Mouse (Mus musculus) heart, embryonic 11.5 days (tissue): ENCODE results near the gene Lsm10. TPM values are rescaled to one million over a fixed set of nuclear protein-coding genes. Genes with fewer than 3 reads are reported as not detected.

Source experiments
- ATAC-seq: fragments of 200-750 bp; cut with Nextera tagmentation; replicated peaks from 2 replicates; pipeline ENCODE4 v1.8.0; 2017; ENCODE audit warnings: moderate library complexity; ENCODE audit not compliant: insufficient number of reproducible peaks, low FRiP score, low TSS enrichment
- H3K27ac ChIP-seq: fragments of 300-500 bp; sonication (generic); 2 replicates; pipeline ENCODE4 v1.5.1; 2014; ENCODE audit warnings: mild to moderate bottlenecking, low read depth, low read length
- H3K27me3 ChIP-seq: fragments of 300-500 bp; sonication (generic); 2 replicates; pipeline ENCODE4 v1.6.1; 2014; ENCODE audit warnings: mild to moderate bottlenecking, low read length, mixed read lengths; ENCODE audit not compliant: control insufficient read depth, insufficient read depth
- H3K36me3 ChIP-seq: fragments of 300-500 bp; sonication (generic); 2 replicates; pipeline ENCODE4 v1.6.1; 2014; ENCODE audit warnings: mild to moderate bottlenecking, low read length, moderate library complexity, mixed read lengths; ENCODE audit not compliant: control insufficient read depth, insufficient read depth
- H3K4me1 ChIP-seq: fragments of 300-500 bp; sonication (generic); 2 replicates; pipeline ENCODE4 v1.6.1; 2014; ENCODE audit warnings: low read length; ENCODE audit not compliant: control insufficient read depth, insufficient read depth
- H3K4me2 ChIP-seq: fragments of 300-500 bp; sonication (generic); 2 replicates; pipeline ENCODE4 v1.6.1; 2014; ENCODE audit warnings: mild to moderate bottlenecking, moderate library complexity
- H3K4me3 ChIP-seq: fragments of 300-500 bp; sonication (generic); 2 replicates; pipeline ENCODE4 v1.5.1; 2014; ENCODE audit warnings: low read depth, low read length
- H3K9ac ChIP-seq: fragments of 300-500 bp; sonication (generic); 2 replicates; pipeline ENCODE4 v1.6.1; 2014; ENCODE audit warnings: mild to moderate bottlenecking, low read depth, low read length, moderate library complexity
- H3K9me3 ChIP-seq: fragments of 300-500 bp; sonication (generic); replicated peaks from 2 replicates; pipeline ENCODE4 v1.6.1; 2016; ENCODE audit warnings: low read length; ENCODE audit not compliant: control insufficient read depth
- WGBS: fragments of 180-500 bp; shearing (Covaris S2); extraction: QIAGEN DNeasy Blood & Tissue Kit; methylation state at CpG from one replicate; pipeline ENCODE4 v1.1.7; 2014; ENCODE audit not compliant: insufficient replicate concordance; 5-methylcytosine and 5-hydroxymethylcytosine counted together
- polyA plus RNA-seq: library from polyadenylated mRNA; unstranded; fragments of >200 nt; fragmentation: Nextera tagmentation; extraction: Ambion mirVana; gene quantifications from 2 replicates; pipeline ENCODE4 v1.2.1, GENCODE M21; 2014

Lsm10 gene
- polyA plus RNA-seq, 1 experiment from 2014 or later: 42.8 TPM

GRCm38 (mm10) chr4:126111153-126111549 is 14.7 kb downstream of the Lsm10 start:
- ATAC-seq: no peak
- 20% methylated on average over 7 of the region's 7 CpGs for WGBS
- H3K4me1 ChIP-seq: peaks cover 57% of the 10 kb centered on the region

GRCm38 (mm10) chr4:126113243-126113642 is 16.8 kb downstream of the Lsm10 start:
- no peak overlapping the region for H3K27ac ChIP-seq
- H3K4me1 ChIP-seq: peaks cover 46% of the 10 kb centered on the region
- no peaks in the 10 kb centered on the region for H3K36me3 ChIP-seq
- H3K9ac ChIP-seq: no peak overlapping the region
- no peaks in the 10 kb centered on the region for H3K27me3 ChIP-seq
- no peaks in the 10 kb centered on the region for H3K9me3 ChIP-seq
- 78% methylated on average over 4 of the region's 4 CpGs for WGBS
- H3K4me2 ChIP-seq: no peak overlapping the region
- no peak overlapping the region for H3K4me3 ChIP-seq
- no peak for ATAC-seq

More at GRCm38 (mm10) chr4:126111153-126111549, 14.7 kb downstream of the Lsm10 start:
- no peaks in the 10 kb centered on the region for H3K9me3 ChIP-seq
- H3K36me3 ChIP-seq: no peaks in the 10 kb centered on the region
- peak overlapping the region; percentile 39 for H3K4me2 ChIP-seq
- peak overlapping the region; percentile 52; the same call in 1 of the 2 replicates for H3K9ac ChIP-seq
- peak overlapping the region; percentile 90 for H3K27ac ChIP-seq
- H3K4me3 ChIP-seq: peak overlapping the region; percentile 2; the same call in 1 of the 2 replicates
- no peaks in the 10 kb centered on the region for H3K27me3 ChIP-seq

DNA sequence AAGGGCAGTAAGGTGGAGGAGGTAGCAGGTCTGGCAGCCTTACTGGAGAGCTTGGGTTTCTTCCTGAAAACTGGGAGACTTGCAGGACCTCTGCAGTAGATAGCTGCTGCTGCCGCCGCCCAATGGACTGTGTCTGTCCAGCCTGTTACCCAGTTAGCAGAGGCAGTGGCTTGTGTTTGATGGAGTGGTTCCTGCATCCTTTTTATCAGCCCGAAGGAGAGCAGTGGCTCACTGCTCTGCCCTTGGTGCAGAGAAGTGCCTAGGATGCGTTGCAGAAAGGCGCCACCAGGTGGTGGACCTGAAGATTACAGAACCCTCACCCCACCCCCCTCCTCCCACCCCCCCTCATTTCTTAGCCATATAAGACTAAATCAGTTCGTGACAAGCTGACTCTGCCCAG is 17.5 kb downstream of the Lsm10 start:
- H3K4me1 ChIP-seq: peaks cover 39% of the 10 kb centered on the region
- H3K4me2 ChIP-seq: no peak overlapping the region
- H3K27ac ChIP-seq: no peak overlapping the region
- H3K9ac ChIP-seq: no peak overlapping the region
- H3K27me3 ChIP-seq: no peaks in the 10 kb centered on the region
- H3K9me3 ChIP-seq: no peaks in the 10 kb centered on the region
- H3K36me3 ChIP-seq: no peaks in the 10 kb centered on the region
- ATAC-seq: no peak
- no peak overlapping the region for H3K4me3 ChIP-seq
- 18% methylated on average over 6 of the region's 6 CpGs for WGBS

DNA sequence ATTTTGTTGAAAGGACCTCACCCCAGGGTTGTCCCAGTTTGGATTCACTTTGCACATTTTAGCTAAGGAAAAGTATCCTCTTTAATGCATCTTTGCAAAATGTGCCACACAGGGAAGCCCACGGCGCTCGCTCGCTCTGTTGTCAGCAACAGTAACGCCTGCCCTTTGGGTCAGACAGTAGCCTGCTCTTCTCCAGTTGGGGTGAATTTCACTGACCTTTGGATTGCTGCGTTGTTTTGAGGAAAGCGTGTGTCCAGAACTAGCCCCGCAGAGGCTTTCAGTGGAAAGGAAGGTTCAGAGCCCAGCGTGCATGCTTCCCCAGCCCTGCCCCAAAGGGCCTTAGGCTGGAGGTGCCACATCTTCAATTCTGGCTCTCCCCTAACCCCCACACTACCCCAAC is 19.0 kb downstream of the Lsm10 start:
- no peaks in the 10 kb centered on the region for H3K36me3 ChIP-seq
- H3K9ac ChIP-seq: no peak overlapping the region
- no peak for ATAC-seq
- WGBS: 90% methylated on average over 9 of the region's 9 CpGs
- no peak overlapping the region for H3K4me3 ChIP-seq
- no peak overlapping the region for H3K4me2 ChIP-seq
- H3K27ac ChIP-seq: no peak overlapping the region
- H3K27me3 ChIP-seq: no peaks in the 10 kb centered on the region
- no peaks in the 10 kb centered on the region for H3K9me3 ChIP-seq
- H3K4me1 ChIP-seq: peaks cover 24% of the 10 kb centered on the region

DNA sequence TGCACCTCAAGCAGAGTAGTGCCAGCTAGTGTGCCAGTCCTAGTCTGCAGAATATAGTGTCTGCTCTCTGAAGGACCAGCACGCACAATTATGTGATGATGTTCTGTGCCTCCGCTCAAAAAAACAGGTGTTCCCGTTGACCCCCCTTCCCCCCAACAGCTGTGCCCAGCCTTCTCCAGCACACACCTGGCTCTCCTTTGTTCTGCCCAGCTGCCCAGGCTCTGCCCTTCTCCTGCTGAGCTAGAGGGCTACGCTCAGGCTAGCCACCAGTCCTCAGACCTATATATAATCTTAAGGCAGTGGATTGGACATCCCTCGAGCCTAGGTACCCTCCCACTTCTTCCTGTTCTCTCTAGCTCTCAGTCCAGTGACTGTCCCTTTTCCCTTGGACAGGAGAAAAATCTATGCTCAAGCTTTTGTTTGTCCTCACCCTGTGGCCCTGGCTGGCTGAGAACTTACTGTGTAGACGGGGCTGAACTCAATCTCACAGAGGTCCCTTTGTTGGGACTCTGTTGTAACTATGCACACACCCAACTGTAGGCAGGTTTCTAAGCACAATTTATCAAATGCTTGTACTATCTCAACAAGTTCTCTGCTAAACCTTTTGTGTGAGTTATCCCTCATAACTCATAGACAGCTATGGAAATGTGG is 19.6 kb downstream of the Lsm10 start:
- H3K4me2 ChIP-seq: no peak overlapping the region
- no peak for ATAC-seq
- H3K9ac ChIP-seq: no peak overlapping the region
- H3K27me3 ChIP-seq: no peaks in the 10 kb centered on the region
- 67% methylated on average over 6 of the region's 6 CpGs for WGBS
- H3K4me3 ChIP-seq: no peak overlapping the region
- peaks cover 2% of the 10 kb centered on the region; the same call in 1 of the 2 replicates for H3K36me3 ChIP-seq
- H3K9me3 ChIP-seq: no peaks in the 10 kb centered on the region; the same call in 1 of the 2 replicates
- peaks cover 18% of the 10 kb centered on the region for H3K4me1 ChIP-seq
- no peak overlapping the region for H3K27ac ChIP-seq

GRCm38 (mm10) chr4:126117116-126117515 is 20.7 kb downstream of the Lsm10 start:
- no peaks in the 10 kb centered on the region for H3K27me3 ChIP-seq

GRCm38 (mm10) chr4:126118651-126119050 is 22.2 kb downstream of the Lsm10 start:
- Histone ChIP-seq H3K27ac (no peak overlapping the region), H3K36me3 (peaks cover 9% of the 10 kb centered on the region), H3K4me2 (no peak overlapping the region), H3K27me3 (no peaks in the 10 kb centered on the region), H3K9me3 (peaks cover 4% of the 10 kb centered on the region; the same call in 1 of the 2 replicates), H3K4me1 (peaks cover 4% of the 10 kb centered on the region; the same call in 1 of the 2 replicates), H3K9ac (no peak overlapping the region), H3K4me3 (no peak overlapping the region)
- no peak for ATAC-seq
- WGBS: 86% methylated on average over 4 of the region's 4 CpGs

More at GRCm38 (mm10) chr4:126117116-126117515, 20.7 kb downstream of the Lsm10 start:
- Histone ChIP-seq H3K27ac (no peak overlapping the region), H3K4me2 (no peak overlapping the region), H3K9me3 (peaks cover 4% of the 10 kb centered on the region; the same call in 1 of the 2 replicates), H3K36me3 (peaks cover 9% of the 10 kb centered on the region), H3K9ac (no peak overlapping the region), H3K4me1 (peaks cover 8% of the 10 kb centered on the region; the same call in 1 of the 2 replicates), H3K4me3 (no peak overlapping the region)
- WGBS: 79% methylated on average over 8 of the region's 8 CpGs
- ATAC-seq: no peak

- Histone ChIP-seq H3K36me3 (peaks cover 9% of the 10 kb centered on the region), H3K4me1 (0 out of 2 replicates have a peak, but pooled peaks cover under 1% of the 10 kb centered on the region), H3K9me3 (peaks cover 4% of the 10 kb centered on the region; the same call in 1 of the 2 replicates), H3K27ac (no peak overlapping the region), H3K4me2 (no peak overlapping the region), H3K9ac (no peak overlapping the region), H3K4me3 (no peak overlapping the region), H3K27me3 (no peaks in the 10 kb centered on the region)
- no peak for ATAC-seq
- 79% methylated on average over 1 of the region's 1 CpGs for WGBS
These were observed 22.6 kb downstream of the Lsm10 start for GRCm38 (mm10) chr4:126119051-126119450.

DNA sequence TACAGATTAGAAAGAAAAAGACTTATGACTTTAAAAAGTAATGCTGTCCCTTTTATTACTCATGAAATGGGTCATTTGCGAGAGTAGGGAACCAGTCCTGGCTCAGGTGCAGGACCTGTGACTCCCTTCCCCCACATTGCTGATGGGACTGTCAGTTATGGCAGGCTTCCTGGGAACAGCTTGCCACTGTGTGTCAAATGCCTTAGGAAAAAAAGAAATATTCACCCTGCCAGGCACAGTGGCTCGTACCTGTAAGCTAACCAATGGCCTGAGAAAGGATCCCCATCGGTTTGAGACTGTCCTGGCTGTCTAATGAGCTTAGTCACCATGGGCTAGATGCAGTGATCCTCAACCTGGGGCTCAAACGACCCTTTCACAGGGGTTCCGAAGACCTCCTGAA is 23.6 kb downstream of the Lsm10 start:
- Histone ChIP-seq H3K27ac (no peak overlapping the region), H3K9me3 (peaks cover 4% of the 10 kb centered on the region; the same call in 1 of the 2 replicates), H3K4me2 (no peak overlapping the region), H3K36me3 (peaks cover 13% of the 10 kb centered on the region), H3K4me1 (no peaks in the 10 kb centered on the region), H3K4me3 (no peak overlapping the region), H3K9ac (no peak overlapping the region), H3K27me3 (no peaks in the 10 kb centered on the region)
- ATAC-seq: no peak
- 88% methylated on average over 5 of the region's 5 CpGs for WGBS
